Mouse (Mus musculus) liver, adult 2 months (tissue): ENCODE results near the gene Golt1a.
A peak's percentile ranks its signal among the peaks of the same experiment; 100 is the strongest.

Source experiments
- CTCF ChIP-seq: fragments of 200-500 bp; IDR thresholded peaks from 2 replicates; pipeline ENCODE4 v1.5.1; 2011; ENCODE audit warnings: low read depth, low read length, control low read depth
- POLR2A ChIP-seq: fragments of 200-500 bp; IDR thresholded peaks from 2 replicates; pipeline ENCODE4 v1.6.1; 2011; ENCODE audit warnings: low read length, control low read depth; ENCODE audit not compliant: insufficient read depth; ENCODE audit errors: extremely low read depth

DNA sequence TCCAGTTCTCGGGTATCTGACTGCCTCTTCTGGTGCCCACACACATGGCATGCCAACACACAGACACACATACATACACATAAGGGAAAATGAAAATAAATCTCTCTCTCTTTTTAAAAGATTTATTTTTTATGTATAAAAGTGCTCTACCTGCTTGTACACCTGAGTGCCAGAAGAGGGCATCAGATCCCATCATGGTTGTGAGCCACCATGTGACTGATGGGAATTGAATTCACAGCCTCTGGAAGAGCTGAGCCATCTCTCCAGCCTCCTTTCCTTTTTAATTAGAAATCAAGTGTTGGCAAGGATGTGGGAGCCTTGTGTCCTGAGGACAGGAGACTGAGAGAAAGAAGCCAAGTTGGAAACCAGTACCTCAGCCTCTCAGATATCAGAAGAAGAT lies 7.5 kb downstream of the Golt1a start:
- TF ChIP-seq CTCF (peak; percentile 34; the same call in 1 of the 2 replicates), POLR2A (no peak)
